Mouse (Mus musculus) kidney, embryonic 14.5 days (tissue): Measurements from ENCODE around the gene Ern1. TPM values are rescaled to one million over a fixed set of nuclear protein-coding genes. Genes with fewer than 3 reads are reported as not detected.

Source experiments
- ATAC-seq: fragments of 200-750 bp; cut with Nextera tagmentation; 2 replicates; pipeline ENCODE4 v1.8.0; 2017; ENCODE audit warnings: moderate number of reproducible peaks, mild to moderate bottlenecking, moderate TSS enrichment, moderate library complexity; ENCODE audit not compliant: low FRiP score, low TSS enrichment
- H3K27ac ChIP-seq: fragments of 300-500 bp; sonication (generic); 2 replicates; pipeline ENCODE4 v1.5.1; 2014; ENCODE audit warnings: low read depth, mild to moderate bottlenecking, low read length, moderate library complexity, mixed read lengths
- H3K27me3 ChIP-seq: fragments of 300-500 bp; sonication (generic); 2 replicates; pipeline ENCODE4 v1.6.1; 2014; ENCODE audit warnings: mild to moderate bottlenecking, low read length; ENCODE audit not compliant: control insufficient read depth, insufficient read depth
- H3K36me3 ChIP-seq: fragments of 300-500 bp; sonication (generic); 2 replicates; pipeline ENCODE4 v1.6.1; 2014; ENCODE audit warnings: low read length, mixed read lengths; ENCODE audit not compliant: control insufficient read depth, insufficient read depth
- H3K4me1 ChIP-seq: fragments of 300-500 bp; sonication (generic); 2 replicates; pipeline ENCODE4 v1.6.1; 2014; ENCODE audit warnings: low read length, mixed read lengths; ENCODE audit not compliant: control insufficient read depth, insufficient read depth
- H3K4me2 ChIP-seq: fragments of 300-500 bp; sonication (generic); replicated peaks from 2 replicates; pipeline ENCODE4 v1.6.1; 2014; ENCODE audit warnings: low read depth, mild to moderate bottlenecking, low read length
- H3K4me3 ChIP-seq: fragments of 300-500 bp; sonication (generic); 2 replicates; pipeline ENCODE4 v1.5.1; 2014; ENCODE audit warnings: mild to moderate bottlenecking, low read length
- H3K9ac ChIP-seq: fragments of 300-500 bp; sonication (generic); 2 replicates; pipeline ENCODE4 v1.6.1; 2014; ENCODE audit warnings: low read depth, mild to moderate bottlenecking, low read length, moderate library complexity
- H3K9me3 ChIP-seq: fragments of 300-500 bp; sonication (generic); 2 replicates; pipeline ENCODE4 v1.6.1; 2016; ENCODE audit warnings: low read length; ENCODE audit not compliant: control insufficient read depth
- WGBS: fragments of 180-500 bp; shearing (Covaris S2); extraction: QIAGEN DNeasy Blood & Tissue Kit; methylation state at CpG from one replicate; pipeline ENCODE4 v1.1.7; 2014; 5-methylcytosine and 5-hydroxymethylcytosine counted together
- polyA plus RNA-seq: library from polyadenylated mRNA; unstranded; fragments of >200 nt; fragmentation: Nextera tagmentation; extraction: Ambion mirVana; gene quantifications from 2 replicates; pipeline ENCODE4 v1.2.1, GENCODE M21; 2014

The Ern1 gene
- polyA plus RNA-seq, 1 experiment from 2014 or later: 9.0 TPM

- Histone ChIP-seq H3K4me1 (no peaks in the 10 kb centered on the region), H3K27ac (no peak overlapping the region), H3K27me3 (no peaks in the 10 kb centered on the region), H3K4me3 (no peak overlapping the region), H3K36me3 (no peaks in the 10 kb centered on the region; the same call in 1 of the 2 replicates), H3K4me2 (no peak overlapping the region), H3K9me3 (no peaks in the 10 kb centered on the region), H3K9ac (no peak overlapping the region)
- ATAC-seq: peak; percentile 60; the same call in 1 of the 2 replicates
- 32% methylated on average over 3 of the region's 3 CpGs for WGBS
Observed at GRCm38 (mm10) chr11:106522538-106522937, 34.9 kb upstream of the Ern1 start.

- Histone ChIP-seq H3K4me2 (no peak overlapping the region), H3K4me1 (no peaks in the 10 kb centered on the region), H3K9me3 (no peaks in the 10 kb centered on the region), H3K27me3 (no peaks in the 10 kb centered on the region), H3K36me3 (no peaks in the 10 kb centered on the region; the same call in 1 of the 2 replicates), H3K27ac (no peak overlapping the region), H3K9ac (no peak overlapping the region), H3K4me3 (no peak overlapping the region)
- ATAC-seq: no peak
- 69% methylated on average over 4 of the region's 4 CpGs for WGBS
Observed at GRCm38 (mm10) chr11:106521612-106522011, 34.0 kb upstream of the Ern1 start.

- 48% methylated on average over 3 of the region's 3 CpGs for WGBS
- Histone ChIP-seq H3K36me3 (no peaks in the 10 kb centered on the region; the same call in 1 of the 2 replicates), H3K4me3 (no peak overlapping the region), H3K4me2 (no peak overlapping the region), H3K27ac (no peak overlapping the region), H3K27me3 (no peaks in the 10 kb centered on the region), H3K9ac (no peak overlapping the region), H3K4me1 (no peaks in the 10 kb centered on the region), H3K9me3 (no peaks in the 10 kb centered on the region)
- no peak for ATAC-seq
Observed at GRCm38 (mm10) chr11:106520404-106520803, 32.8 kb upstream of the Ern1 start.

GRCm38 (mm10) chr11:106519519-106519918 lies 31.9 kb upstream of the Ern1 start:
- no peaks in the 10 kb centered on the region for H3K27me3 ChIP-seq
- H3K4me2 ChIP-seq: no peak overlapping the region
- no peaks in the 10 kb centered on the region for H3K36me3 ChIP-seq
- no peaks in the 10 kb centered on the region for H3K9me3 ChIP-seq
- 30% methylated on average over 4 of the region's 4 CpGs for WGBS
- ATAC-seq: no peak
- H3K9ac ChIP-seq: no peak overlapping the region
- H3K4me1 ChIP-seq: no peaks in the 10 kb centered on the region
- no peak overlapping the region for H3K4me3 ChIP-seq
- no peak overlapping the region for H3K27ac ChIP-seq

GRCm38 (mm10) chr11:106518391-106518790 lies 30.7 kb upstream of the Ern1 start:
- Histone ChIP-seq H3K9me3 (no peaks in the 10 kb centered on the region), H3K4me3 (no peak overlapping the region), H3K4me1 (no peaks in the 10 kb centered on the region; the same call in 1 of the 2 replicates), H3K9ac (no peak overlapping the region), H3K27ac (no peak overlapping the region), H3K4me2 (no peak overlapping the region), H3K27me3 (no peaks in the 10 kb centered on the region), H3K36me3 (no peaks in the 10 kb centered on the region)
- ATAC-seq: no peak
- WGBS: 38% methylated on average over 4 of the region's 4 CpGs

- WGBS: 49% methylated on average over 16 of the region's 16 CpGs
- peak; percentile 58 for ATAC-seq
- Histone ChIP-seq H3K9me3 (no peaks in the 10 kb centered on the region), H3K27ac (peak overlapping the region; percentile 6; the same call in 1 of the 2 replicates), H3K4me1 (no peaks in the 10 kb centered on the region; the same call in 1 of the 2 replicates), H3K4me3 (no peak overlapping the region), H3K4me2 (no peak overlapping the region), H3K27me3 (no peaks in the 10 kb centered on the region), H3K36me3 (0 out of 2 replicates have a peak, but pooled peaks cover 4% of the 10 kb centered on the region), H3K9ac (no peak overlapping the region)
Observed at GRCm38 (mm10) chr11:106515079-106515745, 27.6 kb upstream of the Ern1 start.

- no peaks in the 10 kb centered on the region for H3K27me3 ChIP-seq
- H3K36me3 ChIP-seq: peaks cover 7% of the 10 kb centered on the region; the same call in 1 of the 2 replicates
- H3K9ac ChIP-seq: no peak overlapping the region
- no peak overlapping the region for H3K4me3 ChIP-seq
- peak overlapping the region; percentile 55; the same call in 1 of the 2 replicates for H3K27ac ChIP-seq
- peak; percentile 85 for ATAC-seq
- no peak overlapping the region for H3K4me2 ChIP-seq
- no peaks in the 10 kb centered on the region for H3K9me3 ChIP-seq
- 31% methylated on average over 5 of the region's 5 CpGs for WGBS
- H3K4me1 ChIP-seq: no peaks in the 10 kb centered on the region; the same call in 1 of the 2 replicates
Observed at GRCm38 (mm10) chr11:106514446-106514845, 26.8 kb upstream of the Ern1 start.

- ATAC-seq: no peak
- H3K27ac ChIP-seq: no peak overlapping the region
Observed at GRCm38 (mm10) chr11:106513166-106513565, 25.5 kb upstream of the Ern1 start.

GRCm38 (mm10) chr11:106512006-106512390 lies 24.3 kb upstream of the Ern1 start:
- H3K9ac ChIP-seq: no peak overlapping the region
- 88% methylated on average over 7 of the region's 7 CpGs for WGBS
- H3K36me3 ChIP-seq: peaks cover 11% of the 10 kb centered on the region; the same call in 1 of the 2 replicates
- H3K9me3 ChIP-seq: no peaks in the 10 kb centered on the region
- ATAC-seq: no peak
- H3K4me2 ChIP-seq: no peak overlapping the region
- H3K27me3 ChIP-seq: no peaks in the 10 kb centered on the region
- H3K4me1 ChIP-seq: no peaks in the 10 kb centered on the region; the same call in 1 of the 2 replicates
- H3K27ac ChIP-seq: no peak overlapping the region
- no peak overlapping the region for H3K4me3 ChIP-seq

More at GRCm38 (mm10) chr11:106513166-106513565, 25.5 kb upstream of the Ern1 start:
- H3K9me3 ChIP-seq: no peaks in the 10 kb centered on the region
- no peak overlapping the region for H3K4me2 ChIP-seq
- H3K36me3 ChIP-seq: peaks cover 11% of the 10 kb centered on the region; the same call in 1 of the 2 replicates
- H3K4me3 ChIP-seq: no peak overlapping the region
- H3K27me3 ChIP-seq: no peaks in the 10 kb centered on the region
- no peak overlapping the region for H3K9ac ChIP-seq
- 31% methylated on average over 2 of the region's 2 CpGs for WGBS
- H3K4me1 ChIP-seq: no peaks in the 10 kb centered on the region; the same call in 1 of the 2 replicates
